Mouse (Mus musculus) hindbrain, embryonic 13.5 days (tissue): ENCODE measurements around the gene Kif13a. TPM values are rescaled to one million over a fixed set of nuclear protein-coding genes. Genes with fewer than 3 reads are reported as not detected.
A peak's percentile ranks its signal among the peaks of the same experiment; 100 is the strongest.

ENCODE experiments used
- ATAC-seq: fragments of 200-750 bp; cut with Nextera tagmentation; 2 replicates; pipeline ENCODE4 v1.8.0; 2017; ENCODE audit warnings: moderate TSS enrichment; ENCODE audit not compliant: low FRiP score
- H3K27ac ChIP-seq: fragments of 300-500 bp; sonication (generic); 2 replicates; pipeline ENCODE4 v1.5.1; 2015; ENCODE audit warnings: inconsistent platforms, mild to moderate bottlenecking, moderate library complexity
- H3K27me3 ChIP-seq: fragments of 300-500 bp; sonication (generic); 2 replicates; pipeline ENCODE4 v1.6.1; 2015; ENCODE audit warnings: mild to moderate bottlenecking, inconsistent platforms
- H3K36me3 ChIP-seq: fragments of 300-500 bp; sonication (generic); 2 replicates; pipeline ENCODE4 v1.6.1; 2015; ENCODE audit warnings: mild to moderate bottlenecking, inconsistent platforms
- H3K4me1 ChIP-seq: fragments of 300-500 bp; sonication (generic); replicated peaks from 2 replicates; pipeline ENCODE4 v1.6.1; 2015; ENCODE audit warnings: inconsistent platforms
- H3K4me2 ChIP-seq: fragments of 300-500 bp; sonication (generic); 2 replicates; pipeline ENCODE4 v1.6.1; 2015; ENCODE audit warnings: inconsistent platforms, mild to moderate bottlenecking, moderate library complexity
- H3K4me3 ChIP-seq: fragments of 300-500 bp; sonication (generic); 2 replicates; pipeline ENCODE4 v1.5.1; 2015; ENCODE audit warnings: mild to moderate bottlenecking, inconsistent platforms
- H3K9ac ChIP-seq: fragments of 300-500 bp; sonication (generic); 2 replicates; pipeline ENCODE4 v1.6.1; 2015; ENCODE audit warnings: mild to moderate bottlenecking, inconsistent platforms
- H3K9me3 ChIP-seq: fragments of 300-500 bp; sonication (generic); 2 replicates; pipeline ENCODE4 v1.6.1; 2016; ENCODE audit warnings: inconsistent platforms
- WGBS: fragments of 180-500 bp; shearing (Covaris S2); methylation state at CpG from one replicate; pipeline ENCODE4 v1.1.7; 2015; 5-methylcytosine and 5-hydroxymethylcytosine counted together
- polyA plus RNA-seq: library from polyadenylated mRNA; unstranded; fragments of >200 nt; fragmentation: Nextera tagmentation; extraction: Ambion mirVana; gene quantifications from 2 replicates; pipeline ENCODE4 v1.2.1, GENCODE M21; 2015

The Kif13a gene
- polyA plus RNA-seq, 1 experiment from 2014 or later = 11.6 TPM

DNA sequence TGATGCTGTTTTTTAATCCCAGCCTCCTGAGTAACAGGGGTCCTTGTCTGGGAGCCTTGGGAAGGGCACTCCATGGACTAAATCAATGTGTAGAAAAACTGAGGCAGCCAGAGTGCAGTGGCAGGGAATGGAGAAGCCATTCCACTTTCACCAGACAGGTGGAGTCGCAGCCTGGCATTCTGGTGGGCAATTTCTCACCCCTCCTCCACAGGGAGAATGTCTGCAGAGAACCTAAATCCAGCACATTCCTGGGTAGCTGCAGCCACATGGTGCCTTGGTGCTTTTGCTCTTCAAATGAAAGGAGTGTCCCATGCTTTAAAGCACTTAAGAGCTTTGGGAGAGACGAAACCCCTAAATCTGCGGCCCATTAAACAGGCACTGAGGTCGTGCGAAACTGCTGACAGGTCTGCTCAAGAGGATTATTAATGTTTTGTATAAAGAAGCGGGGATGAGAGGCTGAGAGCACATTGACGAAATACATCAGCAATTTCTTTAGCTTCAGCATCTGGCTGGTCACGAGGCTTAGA lies 110.4 kb downstream of the Kif13a start:
- Histone ChIP-seq H3K4me1 (peaks cover 16% of the 10 kb centered on the region), H3K36me3 (peaks cover 26% of the 10 kb centered on the region), H3K4me2 (peak overlapping the region; percentile 42), H3K9ac (peak overlapping the region; percentile 30; the same call in 1 of the 2 replicates), H3K4me3 (no peak overlapping the region; the same call in 1 of the 2 replicates), H3K27ac (peak overlapping the region; percentile 67), H3K9me3 (no peaks in the 10 kb centered on the region), H3K27me3 (no peaks in the 10 kb centered on the region)
- WGBS = 47% methylated on average over 8 of the region's 8 CpGs
- peak; percentile 3; the same call in 1 of the 2 replicates for ATAC-seq

- Histone ChIP-seq H3K36me3 (peaks cover 25% of the 10 kb centered on the region), H3K27me3 (no peaks in the 10 kb centered on the region), H3K27ac (no peak overlapping the region), H3K9ac (no peak overlapping the region), H3K9me3 (no peaks in the 10 kb centered on the region), H3K4me2 (no peak overlapping the region), H3K4me1 (peaks cover 16% of the 10 kb centered on the region), H3K4me3 (no peak overlapping the region)
- no peak for ATAC-seq
- WGBS = 89% methylated on average over 9 of the region's 9 CpGs
Observed at GRCm38 (mm10) chr13:46818374-46818773, 111.3 kb downstream of the Kif13a start.

GRCm38 (mm10) chr13:46812648-46813184 lies 117.0 kb downstream of the Kif13a start:
- H3K4me2 ChIP-seq = no peak overlapping the region
- ATAC-seq = no peak
- 89% methylated on average over 15 of the region's 15 CpGs for WGBS
- no peak overlapping the region for H3K4me3 ChIP-seq
- 0 out of 2 replicates have a peak, but pooled peaks cover 3% of the 10 kb centered on the region for H3K9me3 ChIP-seq
- peaks cover 61% of the 10 kb centered on the region for H3K36me3 ChIP-seq
- H3K27me3 ChIP-seq = no peaks in the 10 kb centered on the region
- H3K4me1 ChIP-seq = no peaks in the 10 kb centered on the region
- H3K27ac ChIP-seq = no peak overlapping the region
- H3K9ac ChIP-seq = no peak overlapping the region

GRCm38 (mm10) chr13:46811696-46812095 lies 118.0 kb downstream of the Kif13a start:
- WGBS = 62% methylated on average over 9 of the region's 9 CpGs
- H3K27me3 ChIP-seq = no peaks in the 10 kb centered on the region
- H3K9me3 ChIP-seq = 0 out of 2 replicates have a peak, but pooled peaks cover 3% of the 10 kb centered on the region
- H3K4me1 ChIP-seq = no peaks in the 10 kb centered on the region
- H3K36me3 ChIP-seq = peaks cover 64% of the 10 kb centered on the region
- H3K27ac ChIP-seq = no peak overlapping the region
- ATAC-seq = no peak
- no peak overlapping the region for H3K4me2 ChIP-seq
- H3K9ac ChIP-seq = no peak overlapping the region
- no peak overlapping the region for H3K4me3 ChIP-seq

DNA sequence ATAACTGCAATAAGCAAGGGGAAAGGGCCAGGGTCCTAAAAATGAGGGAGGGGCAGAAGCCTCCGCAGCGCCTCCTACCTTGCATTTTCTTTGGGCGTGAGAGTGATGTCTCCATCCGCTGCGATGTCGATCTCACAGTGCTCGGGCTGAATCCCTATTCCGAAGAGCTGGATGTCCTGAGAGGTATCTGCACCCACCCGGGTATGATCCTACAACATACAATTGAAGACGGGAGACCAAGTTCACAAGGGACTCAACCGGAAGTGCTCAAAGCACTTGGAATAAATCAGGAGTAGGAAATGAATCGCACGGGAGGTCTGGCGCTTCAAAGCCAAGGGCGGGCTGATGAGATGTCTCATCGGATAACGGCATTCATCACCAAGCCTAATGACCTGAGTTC lies 119.1 kb downstream of the Kif13a start:
- Histone ChIP-seq H3K36me3 (peaks cover 60% of the 10 kb centered on the region), H3K27me3 (no peaks in the 10 kb centered on the region), H3K4me2 (no peak overlapping the region), H3K27ac (no peak overlapping the region), H3K9ac (no peak overlapping the region), H3K4me1 (no peaks in the 10 kb centered on the region), H3K9me3 (0 out of 2 replicates have a peak, but pooled peaks cover 3% of the 10 kb centered on the region), H3K4me3 (no peak overlapping the region)
- no peak for ATAC-seq
- 97% methylated on average over 17 of the region's 17 CpGs for WGBS

- H3K27me3 ChIP-seq = no peaks in the 10 kb centered on the region
- H3K9me3 ChIP-seq = 0 out of 2 replicates have a peak, but pooled peaks cover 3% of the 10 kb centered on the region
- peaks cover 60% of the 10 kb centered on the region for H3K36me3 ChIP-seq
- H3K4me2 ChIP-seq = no peak overlapping the region
- WGBS = 90% methylated on average over 12 of the region's 12 CpGs
- no peaks in the 10 kb centered on the region for H3K4me1 ChIP-seq
- no peak overlapping the region for H3K4me3 ChIP-seq
- no peak overlapping the region for H3K9ac ChIP-seq
- H3K27ac ChIP-seq = no peak overlapping the region
- no peak for ATAC-seq
Observed at GRCm38 (mm10) chr13:46810098-46810497, 119.6 kb downstream of the Kif13a start.

GRCm38 (mm10) chr13:46807901-46808300 lies 121.8 kb downstream of the Kif13a start:
- H3K36me3 ChIP-seq = peaks cover 42% of the 10 kb centered on the region
- no peak for ATAC-seq
- 0 out of 2 replicates have a peak, but pooled peaks cover 3% of the 10 kb centered on the region for H3K9me3 ChIP-seq
- H3K27me3 ChIP-seq = no peaks in the 10 kb centered on the region
- H3K4me3 ChIP-seq = no peak overlapping the region
- H3K4me1 ChIP-seq = no peaks in the 10 kb centered on the region
- H3K27ac ChIP-seq = no peak overlapping the region
- no peak overlapping the region for H3K4me2 ChIP-seq
- H3K9ac ChIP-seq = no peak overlapping the region
- WGBS = 87% methylated on average over 11 of the region's 11 CpGs

DNA sequence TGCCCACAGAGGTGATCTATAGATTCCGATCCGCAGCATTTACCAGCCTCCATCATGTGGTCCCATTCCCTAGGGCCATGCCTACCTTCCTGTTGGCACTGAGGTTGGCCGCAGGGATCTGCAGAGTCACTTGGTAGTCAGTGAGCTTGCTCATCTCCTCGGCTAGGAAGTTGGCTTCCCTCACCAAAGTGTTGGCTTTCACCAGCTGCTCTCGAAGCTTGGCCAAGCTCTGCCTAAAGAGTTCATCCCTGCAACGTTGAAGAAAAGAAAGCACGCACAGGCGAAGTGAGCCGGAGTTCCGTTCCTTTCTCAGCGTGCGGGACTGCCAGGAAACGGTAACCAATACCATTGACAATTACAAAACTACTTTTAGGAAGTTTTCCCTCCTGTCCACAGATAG lies 128.5 kb downstream of the Kif13a start:
- Histone ChIP-seq H3K27ac (no peak overlapping the region), H3K27me3 (no peaks in the 10 kb centered on the region), H3K4me1 (no peaks in the 10 kb centered on the region), H3K9ac (no peak overlapping the region), H3K4me2 (no peak overlapping the region), H3K36me3 (peaks cover 31% of the 10 kb centered on the region), H3K4me3 (no peak overlapping the region), H3K9me3 (no peaks in the 10 kb centered on the region)
- ATAC-seq = no peak
- 97% methylated on average over 13 of the region's 13 CpGs for whole genome bisulfite sequencing

GRCm38 (mm10) chr13:46798156-46798555 lies 131.5 kb downstream of the Kif13a start:
- Histone ChIP-seq H3K9me3 (no peaks in the 10 kb centered on the region), H3K4me3 (no peak overlapping the region), H3K9ac (no peak overlapping the region), H3K36me3 (peaks cover 53% of the 10 kb centered on the region), H3K4me1 (no peaks in the 10 kb centered on the region), H3K27me3 (no peaks in the 10 kb centered on the region), H3K27ac (no peak overlapping the region), H3K4me2 (no peak overlapping the region)
- 42% methylated on average over 4 of the region's 4 CpGs for WGBS
- no peak for ATAC-seq

DNA sequence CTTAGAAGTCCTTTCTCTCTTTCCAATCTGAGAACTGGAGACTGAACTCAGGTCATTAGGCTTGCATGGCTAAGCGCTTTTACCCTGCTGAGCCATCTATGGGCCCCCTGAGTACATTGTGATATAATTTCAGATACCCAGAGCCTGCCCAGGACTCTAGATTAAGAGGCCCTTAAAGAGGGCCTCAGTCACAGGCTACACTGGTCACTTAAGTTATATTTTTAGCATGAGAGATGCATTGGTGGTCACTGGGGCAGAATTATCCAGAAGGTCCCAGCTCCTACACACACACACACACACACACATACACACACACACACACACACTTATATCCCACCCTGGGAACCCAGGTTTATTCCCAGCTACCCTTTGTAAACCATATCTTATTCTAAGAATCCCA lies 133.3 kb downstream of the Kif13a start:
- WGBS = 93% methylated on average over 1 of the region's 1 CpGs

GRCm38 (mm10) chr13:46793824-46794223 lies 135.8 kb downstream of the Kif13a start:
- no peaks in the 10 kb centered on the region for H3K27me3 ChIP-seq
- no peak overlapping the region for H3K4me2 ChIP-seq
- H3K4me3 ChIP-seq = no peak overlapping the region
- no peak overlapping the region for H3K27ac ChIP-seq
- H3K36me3 ChIP-seq = peaks cover 57% of the 10 kb centered on the region
- no peaks in the 10 kb centered on the region for H3K9me3 ChIP-seq
- 81% methylated on average over 13 of the region's 13 CpGs for WGBS
- H3K9ac ChIP-seq = no peak overlapping the region
- ATAC-seq = no peak
- H3K4me1 ChIP-seq = no peaks in the 10 kb centered on the region

More for the DNA sequence above, 133.3 kb downstream of the Kif13a start:
- Histone ChIP-seq H3K36me3 (peaks cover 50% of the 10 kb centered on the region), H3K9me3 (no peaks in the 10 kb centered on the region), H3K4me1 (no peaks in the 10 kb centered on the region), H3K9ac (no peak overlapping the region), H3K4me3 (no peak overlapping the region), H3K4me2 (no peak overlapping the region), H3K27me3 (no peaks in the 10 kb centered on the region), H3K27ac (no peak overlapping the region)
- ATAC-seq = no peak

DNA sequence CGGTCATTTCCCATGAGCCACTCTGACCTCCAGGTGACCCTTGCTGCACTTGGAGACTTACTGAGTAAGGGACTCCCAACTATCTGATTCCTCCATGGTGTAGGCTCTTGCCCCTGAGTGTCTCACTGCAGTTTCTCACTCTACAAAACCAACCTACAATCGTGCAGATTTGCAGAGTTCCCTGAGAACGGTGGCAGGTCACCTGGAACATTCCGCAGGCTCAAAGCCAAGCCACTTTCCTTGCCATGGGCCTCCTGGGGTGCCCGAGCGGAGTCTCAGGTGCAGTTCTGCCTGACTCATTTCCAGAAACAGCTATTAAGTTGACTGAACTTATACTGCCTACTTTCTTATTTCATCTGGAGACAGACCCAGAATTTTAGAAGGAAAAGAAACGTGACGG lies 141.2 kb downstream of the Kif13a start:
- no peak overlapping the region for H3K4me2 ChIP-seq
- no peak overlapping the region for H3K9ac ChIP-seq
- no peak overlapping the region for H3K4me3 ChIP-seq
- peaks cover 61% of the 10 kb centered on the region for H3K36me3 ChIP-seq
- H3K27me3 ChIP-seq = no peaks in the 10 kb centered on the region
- no peak for ATAC-seq
- H3K4me1 ChIP-seq = no peaks in the 10 kb centered on the region
- H3K27ac ChIP-seq = no peak overlapping the region
- WGBS = 90% methylated on average over 8 of the region's 8 CpGs
- H3K9me3 ChIP-seq = no peaks in the 10 kb centered on the region

- Histone ChIP-seq H3K9ac (no peak overlapping the region), H3K9me3 (no peaks in the 10 kb centered on the region), H3K27me3 (no peaks in the 10 kb centered on the region), H3K4me1 (no peaks in the 10 kb centered on the region), H3K36me3 (peaks cover 59% of the 10 kb centered on the region), H3K27ac (no peak overlapping the region), H3K4me3 (no peak overlapping the region), H3K4me2 (no peak overlapping the region)
- WGBS = 97% methylated on average over 2 of the region's 2 CpGs
- ATAC-seq = no peak
Observed at GRCm38 (mm10) chr13:46786836-46787235, 142.8 kb downstream of the Kif13a start.
